Mouse (Mus musculus) myocyte (in vitro differentiated cells): ENCODE data around the gene Anp32b. TPM values are rescaled to one million over a fixed set of nuclear protein-coding genes. Genes with fewer than 3 reads are reported as not detected.
A peak's percentile ranks its signal among the peaks of the same experiment; 100 is the strongest.

Source experiments
- H3K27me3 ChIP-seq: one replicate; pipeline ENCODE4 v1.6.1; 2011; ENCODE audit not compliant: control insufficient read depth, insufficient read depth, insufficient read length
- H3K36me3 ChIP-seq: one replicate; pipeline ENCODE4 v1.6.1; 2011; ENCODE audit not compliant: control insufficient read depth, insufficient read depth
- H3K4me2 ChIP-seq: one replicate; pipeline ENCODE4 v1.6.1; 2011; ENCODE audit warnings: low read depth, control low read depth
- H3K4me3 ChIP-seq: one replicate; pipeline ENCODE4 v1.5.1; 2011; ENCODE audit warnings: mild to moderate bottlenecking, control low read depth, moderate library complexity
- H3K79me2 ChIP-seq: one replicate; pipeline ENCODE4 v1.6.1; 2011; ENCODE audit not compliant: control insufficient read depth, insufficient read depth
- H3ac ChIP-seq: one replicate; pipeline ENCODE4 v1.6.1; 2011; ENCODE audit not compliant: control insufficient read depth, insufficient read length
- CEBPB ChIP-seq: IDR thresholded peaks from 2 replicates; pipeline ENCODE4 v1.6.1; 2011; ENCODE audit warnings: mild to moderate bottlenecking, moderate library complexity; ENCODE audit not compliant: poor library complexity, insufficient read depth, severe bottlenecking
- E2F4 ChIP-seq: IDR thresholded peaks from one replicate; pipeline ENCODE4 v1.6.1; 2011; ENCODE audit warnings: mild to moderate bottlenecking, control low read depth, moderate library complexity; ENCODE audit not compliant: insufficient read depth
- MAX ChIP-seq: IDR thresholded peaks from one replicate; pipeline ENCODE4 v1.6.1; 2011; ENCODE audit warnings: low read depth, mild to moderate bottlenecking, control low read depth
- MYOD1 ChIP-seq, 3 experiments: IDR thresholded peaks; one replicate each; pipeline ENCODE4 v1.6.1; 2011; ENCODE audit warnings: control low read depth in 2 of 3, low read depth in 2 of 3, mild to moderate bottlenecking in 2 of 3, moderate library complexity in 1 of 3; ENCODE audit not compliant: insufficient read length in 2 of 3, control insufficient read depth in 1 of 3
- MYOG ChIP-seq, 3 experiments: IDR thresholded peaks; one replicate each; pipeline ENCODE4 v1.6.1; 2011; ENCODE audit warnings: control low read depth in 2 of 3, low read depth in 2 of 3, mild to moderate bottlenecking in 2 of 3; ENCODE audit not compliant: insufficient read length in 2 of 3, control insufficient read depth in 1 of 3, insufficient read depth in 1 of 3
- POLR2A ChIP-seq: IDR thresholded peaks from one replicate; pipeline ENCODE4 v1.6.1; 2011; ENCODE audit warnings: low read depth, mild to moderate bottlenecking, control low read depth, moderate library complexity; ENCODE audit not compliant: insufficient read length
- POLR2AphosphoS2 ChIP-seq: IDR thresholded peaks from one replicate; pipeline ENCODE4 v1.6.1; 2011; ENCODE audit warnings: low read depth, control low read depth; ENCODE audit not compliant: insufficient read length
- REST ChIP-seq: IDR thresholded peaks from one replicate; pipeline ENCODE4 v1.6.1; 2011; ENCODE audit warnings: mild to moderate bottlenecking, control low read depth, moderate library complexity; ENCODE audit not compliant: insufficient read depth, insufficient read length
- SRF ChIP-seq: IDR thresholded peaks from one replicate; pipeline ENCODE4 v1.6.1; 2011; ENCODE audit warnings: low read depth; ENCODE audit not compliant: control insufficient read depth, insufficient read length
- TCF12 ChIP-seq: IDR thresholded peaks from one replicate; pipeline ENCODE4 v1.6.1; 2011; ENCODE audit warnings: mild to moderate bottlenecking, control low read depth; ENCODE audit not compliant: poor library complexity, insufficient read depth, severe bottlenecking
- TCF3 ChIP-seq: IDR thresholded peaks from one replicate; pipeline ENCODE4 v1.6.1; 2011; ENCODE audit warnings: low read depth, control low read depth; ENCODE audit not compliant: insufficient read length
- USF1 ChIP-seq: IDR thresholded peaks from one replicate; pipeline ENCODE4 v1.6.1; 2011; ENCODE audit warnings: low read depth, mild to moderate bottlenecking, control low read depth, moderate library complexity
- polyA plus RNA-seq: library from polyadenylated mRNA; unstranded; fragments of >200 nt; fragmentation: generic; extraction: Trizol; gene quantifications from one replicate; pipeline ENCODE4 v1.2.1, GENCODE M21; 2012; ENCODE audit warnings: missing spikeins

Gene Anp32b
- polyA plus RNA-seq, 1 experiment = 228 TPM

DNA sequence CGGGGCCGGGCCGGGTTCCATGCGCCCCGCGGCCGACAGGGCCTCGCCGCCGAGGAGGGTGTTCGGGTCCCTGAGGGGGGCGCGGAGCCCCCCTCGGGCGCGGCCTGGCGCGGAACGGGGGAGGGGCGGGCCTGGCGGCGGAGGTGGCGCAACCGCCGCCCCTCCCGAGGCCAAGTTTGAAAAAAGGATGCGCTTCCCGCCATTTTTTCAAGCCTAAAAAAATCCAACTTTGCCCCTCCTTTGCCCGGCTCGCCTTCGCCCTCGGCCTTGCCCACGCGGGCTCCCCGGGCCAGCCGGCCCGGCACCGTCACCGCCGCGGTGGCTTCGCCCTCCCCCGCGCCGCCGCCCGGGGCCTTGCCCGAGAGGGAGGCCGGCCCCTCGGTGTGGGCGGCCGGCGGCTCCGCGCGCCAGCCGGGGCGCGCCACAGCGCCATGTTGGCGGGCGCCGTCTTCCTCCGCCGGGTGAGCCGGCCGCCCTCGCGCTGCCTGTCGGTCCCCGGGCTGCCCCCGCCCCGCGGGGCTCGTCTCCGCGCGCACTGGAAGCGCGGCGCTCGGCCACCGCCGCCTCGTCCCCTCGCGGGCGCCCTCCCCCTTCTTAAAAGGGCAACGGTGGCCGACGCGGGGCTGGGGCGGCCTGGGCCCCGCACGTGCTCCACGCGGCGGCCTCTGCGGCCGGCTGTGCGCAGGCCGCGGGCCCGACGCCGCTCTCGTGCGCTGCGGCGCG is 1.2 kb downstream of the Anp32b start:
- Histone ChIP-seq H3K4me2 (peak overlapping the region; percentile 79), H3ac (peak overlapping the region; percentile 97), H3K4me3 (peak overlapping the region; percentile 46), H3K27me3 (no peaks in the 10 kb centered on the region), H3K36me3 (no peaks in the 10 kb centered on the region), H3K79me2 (peaks cover 47% of the 10 kb centered on the region)
- TF ChIP-seq E2F4 (peak; percentile 53), POLR2A (no peak)

GRCm38 (mm10) chr4:46452481-46452850 is 1.8 kb downstream of the Anp32b start:
- Histone ChIP-seq H3K27me3 (no peaks in the 10 kb centered on the region), H3K4me3 (peak overlapping the region; percentile 46), H3K36me3 (no peaks in the 10 kb centered on the region), H3ac (peak overlapping the region; percentile 97), H3K79me2 (peaks cover 52% of the 10 kb centered on the region), H3K4me2 (peak overlapping the region; percentile 79)
- no peak for TF ChIP-seq E2F4
- TF ChIP-seq POLR2AphosphoS2 = peak; percentile 29
- TF ChIP-seq MAX = peak; percentile 91
- TF ChIP-seq TCF12 = no peak
- TF ChIP-seq USF1 = peak; percentile 81
- TF ChIP-seq REST = no peak
- TF ChIP-seq MYOG (IDR thresholded peaks at IDR 0.05; ENCODE audit: control insufficient read depth in 1 of 3, insufficient read depth in 1 of 3, insufficient read length in 2 of 3, low read depth in 2 of 3) = peak in 1 of 3 experiments; percentile 0
- TF ChIP-seq TCF3 = no peak
- TF ChIP-seq MYOD1 (IDR thresholded peaks at IDR 0.05; ENCODE audit: control insufficient read depth in 1 of 3, insufficient read length in 2 of 3, low read depth in 2 of 3) = no peak
- TF ChIP-seq SRF = no peak
- TF ChIP-seq POLR2A = peak; percentile 50
- TF ChIP-seq CEBPB = no peak

- H3ac ChIP-seq = peak overlapping the region; percentile 97
- peaks cover 58% of the 10 kb centered on the region for H3K79me2 ChIP-seq
- no peak for TF ChIP-seq E2F4
- no peak for TF ChIP-seq SRF
- no peak for TF ChIP-seq TCF3
- no peak for TF ChIP-seq REST
- peak overlapping the region; percentile 79 for H3K4me2 ChIP-seq
- H3K4me3 ChIP-seq = peak overlapping the region; percentile 46
- H3K27me3 ChIP-seq = no peaks in the 10 kb centered on the region
- H3K36me3 ChIP-seq = no peaks in the 10 kb centered on the region
These were observed 2.4 kb downstream of the Anp32b start for GRCm38 (mm10) chr4:46452855-46453719.

GRCm38 (mm10) chr4:46454097-46454864 is 3.6 kb downstream of the Anp32b start:
- Histone ChIP-seq H3ac (no peak overlapping the region), H3K79me2 (peaks cover 70% of the 10 kb centered on the region), H3K36me3 (no peaks in the 10 kb centered on the region), H3K27me3 (no peaks in the 10 kb centered on the region), H3K4me2 (peak overlapping the region; percentile 79), H3K4me3 (peak overlapping the region; percentile 46)
- no peak for TF ChIP-seq MYOD1 (IDR thresholded peaks at IDR 0.05; ENCODE audit: control insufficient read depth in 1 of 3, insufficient read length in 2 of 3, low read depth in 2 of 3)
- no peak for TF ChIP-seq E2F4
- no peak for TF ChIP-seq SRF
- TF ChIP-seq TCF12 = no peak
- TF ChIP-seq POLR2AphosphoS2 = no peak
- TF ChIP-seq USF1 = no peak
- TF ChIP-seq TCF3 = no peak

- Histone ChIP-seq H3K4me3 (no peak overlapping the region), H3K27me3 (no peaks in the 10 kb centered on the region), H3ac (no peak overlapping the region), H3K36me3 (peaks cover 5% of the 10 kb centered on the region), H3K4me2 (no peak overlapping the region), H3K79me2 (peaks cover 95% of the 10 kb centered on the region)
- TF ChIP-seq MYOD1 (IDR thresholded peaks at IDR 0.05; ENCODE audit: control insufficient read depth in 1 of 3, insufficient read length in 2 of 3, low read depth in 2 of 3) (no peak), MYOG (IDR thresholded peaks at IDR 0.05; ENCODE audit: control insufficient read depth in 1 of 3, insufficient read depth in 1 of 3, insufficient read length in 2 of 3, low read depth in 2 of 3) (no peak), E2F4 (no peak), CEBPB (no peak), USF1 (no peak), REST (no peak), POLR2AphosphoS2 (no peak), TCF12 (no peak), SRF (no peak), POLR2A (no peak), TCF3 (no peak), MAX (no peak)
These were observed 6.1 kb downstream of the Anp32b start for GRCm38 (mm10) chr4:46456762-46457161.
